In the genomic region with DNA sequence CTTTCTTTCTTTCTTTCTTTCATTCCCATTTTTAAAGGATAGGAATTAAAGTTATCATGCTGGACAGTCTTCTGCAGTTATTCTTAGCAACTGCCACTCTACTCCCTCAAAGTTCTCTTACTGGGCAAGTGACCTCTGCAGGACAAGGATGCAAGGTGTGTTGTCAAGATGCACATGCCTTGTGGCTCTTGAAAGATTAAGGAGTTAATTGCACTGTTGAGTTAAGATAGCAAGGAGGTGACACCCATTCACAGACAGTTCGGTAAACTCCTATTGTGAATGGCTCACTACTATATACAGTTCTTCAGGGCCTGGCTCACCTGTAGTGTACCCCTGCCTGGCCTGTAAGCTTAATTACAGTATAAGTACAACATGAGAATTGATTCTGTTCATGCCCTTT, we compare ENCODE assay signal across 9 mouse cellular contexts. TPM values are rescaled to one million over a fixed set of nuclear protein-coding genes. Genes with fewer than 3 reads are reported as not detected.
DNase-seq lines count a peak whose midpoint lies in the region; ATAC-seq lines count a peak whose summit lies in the region.
"Had no signal": no experiment of that assay in that cellular context is flagged by ENCODE, and none has a peak within 500 bp of the region (broad histone marks: within the 10 kb centered on the region; RNA-seq: fewer than 3 reads in every experiment).

No protein-coding gene starts in this region.

- 3% methylated on average over 1 of the region's 1 CpGs for WGBS in heart, embryonic 14.5 days
- WGBS in embryonic facial prominence, embryonic 10.5 days, result 56% methylated on average over 1 of the region's 1 CpGs
- 43% methylated on average over 1 of the region's 1 CpGs for WGBS in midbrain, embryonic 15.5 days

- H3K9me3 ChIP-seq in heart, embryonic 14.5 days (ENCODE audit: control insufficient read depth, low read length), result no peaks in the 10 kb centered on the region
- H3K9me3 ChIP-seq in embryonic facial prominence, embryonic 10.5 days, result no peaks in the 10 kb centered on the region
- no peaks in the 10 kb centered on the region for H3K9me3 ChIP-seq in midbrain, embryonic 15.5 days

- H3K27ac ChIP-seq in heart, embryonic 14.5 days (replicated peaks in 1 of 2; ENCODE audit: control insufficient read depth in 1 of 2, insufficient read depth in 1 of 2, low read depth in 2 of 2, low read length in 2 of 2), result peak overlapping the region in 1 of 2 experiments; percentile 89; a peak in 1 of 4 replicates
- 0 out of 2 replicates have a peak overlapping the region, but pooled peaks have one; percentile 19 for H3K27ac ChIP-seq in embryonic facial prominence, embryonic 10.5 days (replicated peaks)
- no peak overlapping the region for H3K27ac ChIP-seq in midbrain, embryonic 15.5 days

- ATAC-seq in heart, embryonic 14.5 days (ENCODE audit: insufficient number of reproducible peaks, insufficient read depth, low FRiP score, low read depth), result no peak
- ATAC-seq in midbrain, embryonic 15.5 days (replicated peaks), result no peak

- H3K27me3 ChIP-seq in heart, embryonic 14.5 days (ENCODE audit: control insufficient read depth, insufficient read depth, low read length), result no peaks in the 10 kb centered on the region
- no peaks in the 10 kb centered on the region for H3K27me3 ChIP-seq in embryonic facial prominence, embryonic 10.5 days (replicated peaks; ENCODE audit: low read depth, poor library complexity, severe bottlenecking)
- H3K27me3 ChIP-seq in midbrain, embryonic 15.5 days (replicated peaks), result no peaks in the 10 kb centered on the region

- H3K4me2 ChIP-seq in heart, embryonic 14.5 days (ENCODE audit: low read length), result peak overlapping the region; percentile 86
- H3K4me2 ChIP-seq in midbrain, embryonic 15.5 days, result peak overlapping the region; percentile 63

- H3K9ac ChIP-seq in heart, embryonic 14.5 days (ENCODE audit: low read length), result peak overlapping the region; percentile 92
- H3K9ac ChIP-seq in midbrain, embryonic 15.5 days, result 0 out of 2 replicates have a peak overlapping the region, but pooled peaks have one; percentile 93

- intact Hi-C loops in heart, postnatal 14 days (cut with DNase I), result loop anchor here (2.0 kb wide), 1 partner anchor 33 kb away; no protein-coding TSS in a partner anchor

- peaks cover 0 to 38% of the 10 kb centered on the region in 2 experiments; a peak in 3 of 4 replicates for H3K4me1 ChIP-seq in heart, embryonic 14.5 days (ENCODE audit: control insufficient read depth in 2 of 2, insufficient read depth in 2 of 2, low read length in 2 of 2)
- peaks cover 30% of the 10 kb centered on the region for H3K4me1 ChIP-seq in embryonic facial prominence, embryonic 10.5 days
- H3K4me1 ChIP-seq in midbrain, embryonic 15.5 days, result peaks cover 46% of the 10 kb centered on the region

- peak overlapping the region in 1 of 2 experiments; percentile 72; a peak in 2 of 4 replicates for H3K4me3 ChIP-seq in heart, embryonic 14.5 days (ENCODE audit: control insufficient read depth in 1 of 2, insufficient read depth in 1 of 2, low read depth in 1 of 2, low read length in 2 of 2)
- peak overlapping the region; percentile 98 for H3K4me3 ChIP-seq in embryonic facial prominence, embryonic 10.5 days
- peak overlapping the region; percentile 83 for H3K4me3 ChIP-seq in midbrain, embryonic 15.5 days

- no peak for DNase-seq in heart, postnatal 14 days
- no peak for DNase-seq in embryonic facial prominence, embryonic 10.5 days (ENCODE audit: low spot score)
- DNase-seq in induced T-regulatory cell, adult 2 months (ENCODE audit: low read depth), result peak; percentile 33
- no peak for DNase-seq in ovary, postnatal 36 days (ENCODE audit: low spot score)
- DNase-seq in layer of hippocampus, adult 11-12 months (ENCODE audit: low spot score), result no peak
- no peak for DNase-seq in adrenal gland, postnatal 4 days (ENCODE audit: low spot score in 2 of 2)
- DNase-seq: kidney, postnatal 36 days had no signal

- H3K36me3 ChIP-seq in heart, embryonic 14.5 days (ENCODE audit: control insufficient read depth, insufficient read depth, low read length), result peaks cover 11% of the 10 kb centered on the region
- peaks cover 37% of the 10 kb centered on the region for H3K36me3 ChIP-seq in embryonic facial prominence, embryonic 10.5 days (replicated peaks)
- H3K36me3 ChIP-seq in midbrain, embryonic 15.5 days (replicated peaks), result no peaks in the 10 kb centered on the region

RNA-seq across cellular contexts. Expression of a gene that starts 1.6 kb away (rescaled TPM):
- 197 and 211 TPM in 2 replicates for polyA plus RNA-seq in heart, embryonic 14.5 days (2014; fragmentation: Nextera tagmentation; extraction: Ambion mirVana)
- total RNA-seq in heart, postnatal 14 days (2021), result 100 to 1,000 TPM; 212 to 246 TPM
- 318 and 328 TPM in 2 replicates for polyA plus RNA-seq in embryonic facial prominence, embryonic 10.5 days (2016; fragmentation: Nextera tagmentation; extraction: Ambion mirVana)
- polyA plus RNA-seq in midbrain, embryonic 15.5 days (2015; fragmentation: Nextera tagmentation; extraction: Ambion mirVana), result 258 and 266 TPM in 2 replicates
- 100 to 1,000 TPM; 444 to 454 TPM for total RNA-seq in adrenal gland, postnatal 4 days (2021)

RNA-seq across cellular contexts. Expression of a gene that starts 30.4 kb away (rescaled TPM):
- polyA plus RNA-seq in heart, embryonic 14.5 days (2014; fragmentation: Nextera tagmentation; extraction: Ambion mirVana), result 0.31 TPM in 1 of 2 replicates, not detected in the other
- total RNA-seq in heart, postnatal 14 days (2021), result not detected
- 0.52 TPM in 1 of 2 replicates, not detected in the other for polyA plus RNA-seq in embryonic facial prominence, embryonic 10.5 days (2016; fragmentation: Nextera tagmentation; extraction: Ambion mirVana)
- 1.2 and 1.6 TPM in 2 replicates for polyA plus RNA-seq in midbrain, embryonic 15.5 days (2015; fragmentation: Nextera tagmentation; extraction: Ambion mirVana)
- total RNA-seq in adrenal gland, postnatal 4 days (2021), result not detected

RNA-seq across cellular contexts. Expression of a gene that starts 31.7 kb away (rescaled TPM):
- 5.2 and 5.6 TPM in 2 replicates for polyA plus RNA-seq in heart, embryonic 14.5 days (2014; fragmentation: Nextera tagmentation; extraction: Ambion mirVana)
- total RNA-seq in heart, postnatal 14 days (2021), result 10 to 100 TPM; 14.7 to 17.8 TPM
- 6.7 and 7.2 TPM in 2 replicates for polyA plus RNA-seq in embryonic facial prominence, embryonic 10.5 days (2016; fragmentation: Nextera tagmentation; extraction: Ambion mirVana)
- 3.8 and 4.1 TPM in 2 replicates for polyA plus RNA-seq in midbrain, embryonic 15.5 days (2015; fragmentation: Nextera tagmentation; extraction: Ambion mirVana)
- total RNA-seq in adrenal gland, postnatal 4 days (2021), result 10 to 100 TPM; 34.4 to 36.7 TPM

RNA-seq across cellular contexts. Expression of a gene that starts 52.9 kb away (rescaled TPM):
- 226 and 241 TPM in 2 replicates for polyA plus RNA-seq in heart, embryonic 14.5 days (2014; fragmentation: Nextera tagmentation; extraction: Ambion mirVana)
- 100 to 1,000 TPM; 134 to 140 TPM for total RNA-seq in heart, postnatal 14 days (2021)
- polyA plus RNA-seq in embryonic facial prominence, embryonic 10.5 days (2016; fragmentation: Nextera tagmentation; extraction: Ambion mirVana), result 611 and 614 TPM in 2 replicates
- 509 and 525 TPM in 2 replicates for polyA plus RNA-seq in midbrain, embryonic 15.5 days (2015; fragmentation: Nextera tagmentation; extraction: Ambion mirVana)
- 100 to 1,000 TPM; 380 to 474 TPM for total RNA-seq in adrenal gland, postnatal 4 days (2021)
